Mouse (Mus musculus): ENCODE data around the gene Sema3d.

DNA sequence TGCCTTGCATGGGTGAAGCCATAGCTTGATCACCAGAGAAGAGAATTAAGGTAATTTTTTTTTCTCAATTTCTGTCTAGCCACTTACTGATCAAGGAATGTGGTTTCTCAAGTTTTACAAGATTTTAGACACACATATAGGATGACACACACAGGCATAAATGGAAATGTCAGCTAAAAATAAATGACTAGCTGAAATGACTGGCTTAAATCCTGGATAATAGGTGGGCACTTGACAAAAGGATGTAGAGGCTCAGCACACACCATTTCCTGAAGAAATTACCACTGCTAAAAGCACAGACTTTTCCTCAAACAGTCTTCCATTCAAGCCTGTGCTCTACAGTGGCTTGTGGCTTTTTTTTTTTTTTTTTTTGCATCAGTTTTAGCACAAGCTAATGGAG is 21.0 kb downstream of the Sema3d start:
- no peak for TF ChIP-seq EP300 (IDR thresholded peaks at IDR 0.05; ENCODE audit: low read depth)
- TF ChIP-seq CTCF (IDR thresholded peaks at IDR 0.05; ENCODE audit: low read depth): no peak
